Mouse (Mus musculus) limb, embryonic 12.5 days (tissue): ENCODE measurements around the gene Ubr3. TPM values are rescaled to one million over a fixed set of nuclear protein-coding genes. Genes with fewer than 3 reads are reported as not detected.
A peak's percentile ranks its signal among the peaks of the same experiment; 100 is the strongest.

ENCODE experiments used
- ATAC-seq: fragments of 200-750 bp; cut with Nextera tagmentation; 2 replicates; pipeline ENCODE4 v1.8.0; 2017; ENCODE audit warnings: low read depth, moderate TSS enrichment; ENCODE audit not compliant: insufficient number of reproducible peaks, insufficient read depth, low FRiP score, low TSS enrichment
- H3K27ac ChIP-seq: fragments of 300-500 bp; sonication (generic); 2 replicates; pipeline ENCODE4 v1.5.1; 2016; ENCODE audit warnings: mild to moderate bottlenecking, moderate library complexity
- H3K27me3 ChIP-seq: fragments of 300-500 bp; sonication (generic); 2 replicates; pipeline ENCODE4 v1.6.1; 2016; ENCODE audit warnings: mild to moderate bottlenecking, moderate library complexity
- H3K36me3 ChIP-seq: fragments of 300-500 bp; sonication (generic); 2 replicates; pipeline ENCODE4 v1.6.1; 2016; ENCODE audit warnings: mild to moderate bottlenecking, moderate library complexity
- H3K4me1 ChIP-seq: fragments of 300-500 bp; sonication (generic); replicated peaks from 2 replicates; pipeline ENCODE4 v1.6.1; 2016
- H3K4me2 ChIP-seq: fragments of 300-500 bp; sonication (generic); 2 replicates; pipeline ENCODE4 v1.6.1; 2016; ENCODE audit warnings: mild to moderate bottlenecking, moderate library complexity
- H3K4me3 ChIP-seq: fragments of 300-500 bp; sonication (generic); replicated peaks from 2 replicates; pipeline ENCODE4 v1.5.1; 2016; ENCODE audit warnings: mild to moderate bottlenecking
- H3K9ac ChIP-seq: fragments of 300-500 bp; sonication (generic); replicated peaks from 2 replicates; pipeline ENCODE4 v1.6.1; 2016; ENCODE audit warnings: mild to moderate bottlenecking, moderate library complexity
- H3K9me3 ChIP-seq: fragments of 300-500 bp; sonication (generic); 2 replicates; pipeline ENCODE4 v1.6.1; 2016; ENCODE audit warnings: mild to moderate bottlenecking, moderate library complexity
- WGBS: fragments of 180-500 bp; shearing (Covaris S2); methylation state at CpG from one replicate; pipeline ENCODE4 v1.1.7; 2016; 5-methylcytosine and 5-hydroxymethylcytosine counted together
- polyA plus RNA-seq: library from polyadenylated mRNA; unstranded; fragments of >200 nt; fragmentation: Nextera tagmentation; extraction: Ambion mirVana; gene quantifications from 2 replicates; pipeline ENCODE4 v1.2.1, GENCODE M21; 2016

Gene Ubr3
- polyA plus RNA-seq, 1 experiment from 2014 or later, result 19.1 TPM

GRCm38 (mm10) chr2:70035358-70035757 lies 138.3 kb downstream of the Ubr3 start:
- H3K4me2 ChIP-seq, result no peak overlapping the region
- no peak for ATAC-seq
- no peaks in the 10 kb centered on the region for H3K9me3 ChIP-seq
- no peaks in the 10 kb centered on the region for H3K27me3 ChIP-seq
- 74% methylated on average over 1 of the region's 1 CpGs for WGBS
- H3K4me1 ChIP-seq, result no peaks in the 10 kb centered on the region; the same call in 1 of the 2 replicates
- H3K36me3 ChIP-seq, result no peaks in the 10 kb centered on the region
- H3K4me3 ChIP-seq, result no peak overlapping the region
- H3K9ac ChIP-seq, result no peak overlapping the region
- no peak overlapping the region for H3K27ac ChIP-seq

- no peak overlapping the region for H3K4me3 ChIP-seq
- H3K9me3 ChIP-seq, result no peaks in the 10 kb centered on the region
- no peak overlapping the region for H3K27ac ChIP-seq
- no peaks in the 10 kb centered on the region for H3K36me3 ChIP-seq
- no peak for ATAC-seq
- no peak overlapping the region for H3K9ac ChIP-seq
- 77% methylated on average over 8 of the region's 8 CpGs for WGBS
- no peaks in the 10 kb centered on the region; the same call in 1 of the 2 replicates for H3K4me1 ChIP-seq
- no peak overlapping the region for H3K4me2 ChIP-seq
- no peaks in the 10 kb centered on the region for H3K27me3 ChIP-seq
Measured at GRCm38 (mm10) chr2:70037221-70037620, 140.2 kb downstream of the Ubr3 start.

GRCm38 (mm10) chr2:70038752-70039151 lies 141.7 kb downstream of the Ubr3 start, which contains the start of gene Myo3b:
TSS of gene Myo3b (plus strand) at chr2:70039126.
- Histone ChIP-seq H3K27me3 (no peaks in the 10 kb centered on the region), H3K27ac (no peak within 1 kb of the TSS), H3K4me2 (peak within 1 kb of the TSS; percentile 4; the same call in 1 of the 2 replicates), H3K36me3 (no peaks in the 10 kb centered on the region), H3K4me3 (no peak within 1 kb of the TSS), H3K4me1 (no peaks in the 10 kb centered on the region; the same call in 1 of the 2 replicates), H3K9me3 (no peaks in the 10 kb centered on the region), H3K9ac (no peak within 1 kb of the TSS)
- 32% methylated on average over 7 of the region's 7 CpGs for WGBS
- no peak for ATAC-seq

GRCm38 (mm10) chr2:70044466-70044865 lies 147.4 kb downstream of the Ubr3 start:
- H3K4me3 ChIP-seq, result no peak overlapping the region
- no peak overlapping the region for H3K27ac ChIP-seq
- H3K4me2 ChIP-seq, result no peak overlapping the region
- H3K9me3 ChIP-seq, result no peaks in the 10 kb centered on the region
- no peaks in the 10 kb centered on the region for H3K27me3 ChIP-seq
- ATAC-seq, result no peak
- H3K36me3 ChIP-seq, result no peaks in the 10 kb centered on the region
- no peaks in the 10 kb centered on the region for H3K4me1 ChIP-seq
- 67% methylated on average over 6 of the region's 6 CpGs for WGBS
- H3K9ac ChIP-seq, result no peak overlapping the region

GRCm38 (mm10) chr2:70047868-70048267 lies 150.8 kb downstream of the Ubr3 start:
- H3K9me3 ChIP-seq, result no peaks in the 10 kb centered on the region
- H3K4me3 ChIP-seq, result no peak overlapping the region
- no peak overlapping the region for H3K4me2 ChIP-seq
- H3K27ac ChIP-seq, result no peak overlapping the region
- no peaks in the 10 kb centered on the region for H3K27me3 ChIP-seq
- no peak for ATAC-seq
- H3K9ac ChIP-seq, result no peak overlapping the region
- 86% methylated on average over 11 of the region's 11 CpGs for WGBS
- no peaks in the 10 kb centered on the region for H3K36me3 ChIP-seq
- no peaks in the 10 kb centered on the region for H3K4me1 ChIP-seq

- H3K4me1 ChIP-seq, result 0 out of 2 replicates have a peak, but pooled peaks cover 3% of the 10 kb centered on the region
- no peak overlapping the region for H3K4me3 ChIP-seq
- WGBS, result 77% methylated on average over 9 of the region's 9 CpGs
- no peak overlapping the region for H3K4me2 ChIP-seq
- H3K9ac ChIP-seq, result no peak overlapping the region
- ATAC-seq, result no peak
- no peaks in the 10 kb centered on the region for H3K36me3 ChIP-seq
- no peaks in the 10 kb centered on the region for H3K9me3 ChIP-seq
- no peak overlapping the region for H3K27ac ChIP-seq
- H3K27me3 ChIP-seq, result no peaks in the 10 kb centered on the region
Measured at GRCm38 (mm10) chr2:70053803-70054202, 156.8 kb downstream of the Ubr3 start.

GRCm38 (mm10) chr2:70058201-70058600 lies 161.2 kb downstream of the Ubr3 start:
- ATAC-seq, result no peak
- H3K9ac ChIP-seq, result no peak overlapping the region
- H3K27me3 ChIP-seq, result no peaks in the 10 kb centered on the region
- H3K36me3 ChIP-seq, result no peaks in the 10 kb centered on the region
- H3K4me3 ChIP-seq, result no peak overlapping the region
- no peak overlapping the region for H3K4me2 ChIP-seq
- no peaks in the 10 kb centered on the region for H3K9me3 ChIP-seq
- 92% methylated on average over 4 of the region's 4 CpGs for WGBS
- H3K27ac ChIP-seq, result no peak overlapping the region
- H3K4me1 ChIP-seq, result peaks cover 10% of the 10 kb centered on the region; the same call in 1 of the 2 replicates

- Histone ChIP-seq H3K4me1 (peaks cover 6% of the 10 kb centered on the region; the same call in 1 of the 2 replicates), H3K36me3 (no peaks in the 10 kb centered on the region), H3K9ac (no peak overlapping the region), H3K4me2 (no peak overlapping the region), H3K9me3 (no peaks in the 10 kb centered on the region), H3K27me3 (no peaks in the 10 kb centered on the region), H3K27ac (no peak overlapping the region), H3K4me3 (no peak overlapping the region)
- no peak for ATAC-seq
- WGBS, result 65% methylated on average over 11 of the region's 11 CpGs
Measured at GRCm38 (mm10) chr2:70060359-70061345, 163.6 kb downstream of the Ubr3 start.

GRCm38 (mm10) chr2:70065116-70065515 lies 168.1 kb downstream of the Ubr3 start:
- Histone ChIP-seq H3K36me3 (no peaks in the 10 kb centered on the region), H3K9ac (no peak overlapping the region), H3K4me1 (peaks cover 6% of the 10 kb centered on the region; the same call in 1 of the 2 replicates), H3K9me3 (no peaks in the 10 kb centered on the region), H3K27ac (no peak overlapping the region), H3K4me3 (no peak overlapping the region), H3K27me3 (no peaks in the 10 kb centered on the region), H3K4me2 (no peak overlapping the region)
- WGBS, result 81% methylated on average over 6 of the region's 6 CpGs
- no peak for ATAC-seq

- Histone ChIP-seq H3K27me3 (no peaks in the 10 kb centered on the region), H3K36me3 (no peaks in the 10 kb centered on the region), H3K4me2 (no peak overlapping the region), H3K9me3 (no peaks in the 10 kb centered on the region), H3K4me1 (no peaks in the 10 kb centered on the region), H3K9ac (no peak overlapping the region), H3K4me3 (no peak overlapping the region), H3K27ac (no peak overlapping the region)
- ATAC-seq, result no peak
- WGBS, result 78% methylated on average over 7 of the region's 7 CpGs
Measured at GRCm38 (mm10) chr2:70065729-70066300, 168.8 kb downstream of the Ubr3 start.

GRCm38 (mm10) chr2:70066338-70067022 lies 169.4 kb downstream of the Ubr3 start:
- no peak overlapping the region for H3K27ac ChIP-seq
- no peak overlapping the region for H3K4me3 ChIP-seq
- WGBS, result 67% methylated on average over 6 of the region's 6 CpGs
- H3K9ac ChIP-seq, result no peak overlapping the region
- H3K27me3 ChIP-seq, result no peaks in the 10 kb centered on the region
- no peaks in the 10 kb centered on the region for H3K36me3 ChIP-seq
- no peaks in the 10 kb centered on the region for H3K9me3 ChIP-seq
- H3K4me2 ChIP-seq, result no peak overlapping the region
- no peaks in the 10 kb centered on the region for H3K4me1 ChIP-seq
- ATAC-seq, result no peak
